Mouse (Mus musculus) WW6 (cell line): Measurements from ENCODE around the gene Stx12.
"Not testable (repeated sequence)": the region's sequence is repeated elsewhere in the genome, so short reads cannot be mapped to it uniquely, and the experiment has no call there.

Experiments
- DNase-seq: peaks from one replicate; pipeline ENCODE4 v3.0.0-alpha.2; 2013; ENCODE audit warnings: low read depth, low spot score

Gene Stx12

DNA sequence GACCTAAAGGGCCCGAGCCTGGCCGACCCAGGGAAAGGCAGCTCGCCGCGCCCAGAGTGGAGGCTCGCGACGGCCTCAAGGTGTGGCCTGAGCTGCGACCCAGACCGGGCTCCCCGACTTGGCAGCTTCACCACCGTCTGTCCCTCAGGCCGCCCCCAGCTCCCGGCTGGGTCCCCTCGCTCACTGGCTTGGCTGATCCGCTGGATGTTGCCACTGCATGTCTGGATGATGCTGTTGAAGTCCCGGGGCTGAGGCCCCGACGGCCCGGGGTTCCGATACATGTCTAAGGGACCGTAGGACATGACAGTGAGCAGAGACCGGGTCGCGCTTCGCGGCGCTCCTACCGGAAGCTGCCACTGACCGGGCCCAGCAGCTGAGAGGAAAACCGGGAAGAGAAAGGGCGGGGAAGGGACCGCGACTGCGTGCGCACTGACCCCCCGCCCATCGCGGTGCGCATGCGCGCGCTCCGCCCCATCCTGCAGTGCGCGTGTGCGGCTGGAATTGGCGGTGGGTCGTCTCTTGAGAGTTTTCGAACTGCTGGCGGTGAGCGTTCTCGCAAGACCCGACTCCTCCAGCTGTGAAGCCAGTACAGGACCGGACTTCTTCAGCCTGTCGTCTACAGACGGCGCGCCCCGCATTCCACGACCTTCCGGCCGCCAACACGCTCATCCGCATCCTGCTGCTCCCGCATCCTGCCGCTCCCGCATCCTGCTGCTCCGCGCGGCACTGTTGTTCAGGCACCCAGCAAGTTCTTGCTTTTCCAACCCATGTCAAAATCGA is at the start of gene Stx12:
Gene Stx12, minus strand, starts transcription at position 446 of the 780 bp plus-strand sequence.
- peak; percentile 77 for DNase-seq

DNA sequence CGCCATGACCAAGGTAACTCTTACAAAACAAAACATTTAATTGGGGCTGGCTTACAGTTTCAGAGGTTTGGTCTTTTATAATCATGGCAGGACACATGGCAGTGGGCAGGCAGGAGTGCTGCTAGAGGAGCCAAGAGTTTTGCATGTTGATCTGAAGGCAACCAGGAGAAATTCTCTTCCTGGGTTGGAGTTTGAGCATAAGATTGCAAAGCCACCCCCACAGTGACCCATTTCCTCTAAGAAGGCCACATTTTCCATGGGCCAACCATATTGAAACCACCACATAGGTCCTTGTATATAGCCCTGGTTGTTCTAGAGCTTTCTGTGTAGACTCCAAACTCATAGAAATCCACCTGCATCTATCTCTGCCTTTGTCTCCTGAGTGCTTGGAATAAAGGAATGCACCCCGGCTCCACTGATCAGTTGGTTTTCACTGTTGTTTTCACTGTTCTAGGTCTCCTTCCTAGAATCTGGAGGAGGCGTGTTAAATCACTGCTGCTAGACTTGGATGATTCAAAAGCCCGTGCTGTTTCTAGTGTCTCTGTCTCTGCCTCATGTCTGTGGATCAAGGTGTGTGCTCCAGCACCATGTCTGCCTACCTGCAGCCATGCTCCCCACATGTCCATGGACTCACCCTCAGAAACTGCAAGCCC is 48.6 kb upstream of the Stx12 start:
- DNase-seq, result no peak

GRCm38 (mm10) chr4:132930784-132931183 is 46.5 kb upstream of the Stx12 start:
- DNase-seq, result no peak

GRCm38 (mm10) chr4:132926520-132926919 is 42.2 kb upstream of the Stx12 start:
- DNase-seq, result not testable (repeated sequence)

GRCm38 (mm10) chr4:132922558-132923008 is 38.3 kb upstream of the Stx12 start, which contains the start of gene Fam76a:
Gene Fam76a, minus strand, starts transcription at chr4:132922558.
- peak; percentile 99 for DNase-seq

DNA sequence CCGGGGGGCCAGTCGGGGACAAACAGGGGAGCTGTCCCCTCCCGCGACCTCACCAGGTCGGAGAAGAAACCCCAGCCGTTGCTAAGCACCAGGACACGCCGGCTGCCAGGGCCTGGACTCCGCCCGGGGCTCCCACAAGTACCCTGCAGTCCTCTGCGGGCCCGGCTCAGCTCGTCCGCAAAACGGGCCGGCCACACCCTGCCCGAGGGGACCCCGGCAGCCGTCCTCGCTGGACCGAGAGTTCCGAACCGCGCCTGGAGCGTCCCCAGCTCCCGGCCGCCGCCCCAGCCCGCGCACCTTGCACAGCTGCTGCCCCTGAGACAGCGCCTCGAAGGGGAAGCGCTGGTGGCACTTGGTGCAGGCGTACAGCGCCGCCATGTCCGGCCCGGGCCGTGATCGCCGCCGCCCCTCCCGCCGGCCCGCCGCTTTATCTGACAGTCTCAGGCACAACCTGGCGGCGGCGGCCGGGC is 37.8 kb upstream of the Stx12 start:
- DNase-seq, result no peak

GRCm38 (mm10) chr4:132921488-132921887 is 37.2 kb upstream of the Stx12 start:
- DNase-seq, result no peak

- no peak for DNase-seq
These were observed 35.9 kb upstream of the Stx12 start for GRCm38 (mm10) chr4:132920171-132920570.

DNA sequence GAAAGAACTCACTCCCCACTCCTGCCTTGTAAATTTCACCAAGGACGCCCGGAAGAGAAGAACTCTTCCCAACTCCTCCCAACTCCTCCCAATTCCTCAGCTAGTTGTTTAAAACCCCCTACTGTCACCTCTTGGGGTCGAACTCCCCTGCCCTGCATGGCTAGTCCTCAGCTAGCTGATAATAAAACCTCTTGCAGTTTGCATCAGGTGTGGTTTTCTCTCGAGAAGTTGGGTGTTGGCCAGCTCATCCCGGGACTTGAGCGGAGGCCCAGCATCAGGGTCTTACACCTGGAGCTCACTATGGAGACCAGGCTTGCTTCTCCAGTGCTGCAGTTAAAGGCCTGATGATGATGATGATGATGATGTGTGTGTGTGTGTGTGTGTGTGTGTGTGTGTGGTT is 34.2 kb upstream of the Stx12 start:
- DNase-seq, result not testable (repeated sequence)

DNA sequence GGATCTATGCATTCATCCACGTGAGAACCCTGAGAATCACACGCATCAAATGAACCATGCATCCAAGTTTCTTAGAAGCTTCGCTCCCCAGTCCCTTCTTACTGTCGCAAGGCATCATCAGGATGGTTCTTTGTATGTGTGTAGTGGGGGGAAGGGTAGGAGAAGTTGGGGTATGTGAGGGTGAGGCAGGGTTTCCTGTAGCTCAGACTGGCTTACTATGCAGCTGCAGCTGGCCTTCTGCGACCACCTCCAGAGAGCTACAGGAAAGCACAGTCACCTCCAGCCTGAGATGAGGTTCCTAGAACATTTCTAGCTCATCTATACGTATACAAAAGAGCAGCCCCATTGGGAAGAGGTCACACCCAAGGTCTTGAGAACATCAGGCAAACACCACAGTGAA is 27.8 kb upstream of the Stx12 start:
- no peak for DNase-seq

DNA sequence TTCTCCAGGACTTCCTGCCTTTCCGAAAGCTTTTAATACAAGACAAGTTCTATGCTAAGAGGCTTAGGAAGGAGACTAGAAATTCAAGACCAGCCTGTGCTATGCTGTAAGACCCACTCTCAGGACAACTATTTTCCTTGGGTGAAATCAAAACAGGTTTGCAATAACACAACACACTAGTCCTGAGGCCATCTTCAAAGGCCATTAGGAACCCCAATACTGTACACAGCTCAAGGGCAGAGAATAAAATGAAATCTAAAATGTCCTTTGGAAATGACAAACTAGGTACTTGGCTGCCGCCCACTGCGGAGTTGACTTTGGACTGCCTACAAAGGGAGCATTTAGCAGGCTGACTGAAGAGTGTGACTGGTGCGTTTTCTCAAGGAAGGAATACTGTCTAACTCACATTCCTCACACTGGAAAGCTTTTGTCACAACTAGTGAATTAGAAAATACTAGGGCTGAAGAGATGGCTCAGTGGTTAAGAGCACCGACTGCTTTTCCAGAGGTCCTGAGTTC is 21.6 kb upstream of the Stx12 start:
- DNase-seq, result no peak

DNA sequence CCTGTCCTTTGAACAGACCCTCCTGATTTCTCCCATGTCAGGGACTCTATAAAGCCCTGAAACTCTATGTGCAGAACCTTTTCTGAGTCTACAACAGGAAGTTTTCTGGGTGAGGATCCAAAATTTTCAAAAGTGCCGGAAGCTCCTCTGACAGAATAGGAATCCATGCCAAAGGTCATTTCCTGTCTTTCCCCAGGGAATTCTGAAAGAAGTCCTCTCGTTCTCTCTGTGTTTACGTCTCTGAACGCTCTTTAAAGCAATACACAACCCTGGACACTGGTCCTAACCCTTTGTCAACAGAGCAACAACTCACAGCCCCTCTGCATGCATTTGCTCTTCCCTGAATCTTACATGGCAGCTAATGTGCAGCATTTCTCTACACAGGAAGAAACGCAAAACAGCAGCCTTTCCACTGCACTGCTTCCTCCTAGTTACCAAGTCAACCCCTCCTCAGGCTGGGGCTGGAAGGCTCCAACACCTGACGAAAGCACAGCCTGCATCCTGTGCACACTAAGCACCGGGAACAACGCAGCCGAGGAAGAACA is 20.5 kb upstream of the Stx12 start:
- DNase-seq, result no peak

DNA sequence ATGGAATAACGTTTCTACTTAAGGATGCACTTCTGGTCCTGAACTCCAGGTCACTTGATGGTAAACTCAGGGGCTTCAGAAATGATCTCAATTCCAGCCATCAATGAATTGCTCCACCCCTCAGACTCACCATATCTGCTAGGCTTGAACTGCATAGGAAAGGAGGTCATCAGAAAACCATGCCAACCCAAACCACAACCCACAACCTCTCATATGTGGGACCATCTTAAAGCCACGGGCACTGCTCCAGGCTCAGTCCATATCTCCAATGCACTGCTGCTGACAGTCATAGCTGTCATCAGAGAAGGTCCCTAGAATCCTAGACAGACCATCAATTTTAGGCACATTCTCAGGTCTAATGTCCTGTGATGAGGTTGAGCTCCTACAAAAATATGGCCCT is 19.8 kb upstream of the Stx12 start:
- no peak for DNase-seq

GRCm38 (mm10) chr4:132898197-132898596 is 13.9 kb upstream of the Stx12 start:
- DNase-seq, result no peak

- DNase-seq, result no peak
These were observed 10.1 kb upstream of the Stx12 start for GRCm38 (mm10) chr4:132894402-132894801.

DNA sequence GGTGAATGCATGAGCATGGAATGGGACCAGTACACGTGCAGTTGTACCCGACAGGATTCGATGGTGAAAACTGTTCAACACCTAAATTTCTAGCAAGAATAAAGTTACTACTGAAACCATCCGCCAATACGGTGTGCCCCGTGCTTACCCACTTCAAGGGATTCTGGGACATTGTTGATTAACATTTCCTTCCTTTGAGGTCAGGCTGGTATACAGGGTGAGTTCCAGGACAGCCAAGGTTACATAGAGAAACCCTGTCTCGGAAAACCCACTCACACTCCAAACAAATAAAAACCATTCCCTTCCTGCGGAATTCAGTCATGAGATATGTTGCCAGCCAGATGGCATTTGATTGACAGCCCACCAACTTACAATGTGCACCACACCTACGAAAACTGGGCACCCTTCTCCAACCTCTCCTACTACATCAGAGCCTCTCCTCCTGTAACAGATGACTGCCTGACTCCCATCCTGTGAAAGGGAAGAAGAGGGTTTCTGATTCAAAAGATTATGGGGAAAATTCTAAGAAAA is 600 bp upstream of the Stx12 start:
- DNase-seq, result no peak

DNA sequence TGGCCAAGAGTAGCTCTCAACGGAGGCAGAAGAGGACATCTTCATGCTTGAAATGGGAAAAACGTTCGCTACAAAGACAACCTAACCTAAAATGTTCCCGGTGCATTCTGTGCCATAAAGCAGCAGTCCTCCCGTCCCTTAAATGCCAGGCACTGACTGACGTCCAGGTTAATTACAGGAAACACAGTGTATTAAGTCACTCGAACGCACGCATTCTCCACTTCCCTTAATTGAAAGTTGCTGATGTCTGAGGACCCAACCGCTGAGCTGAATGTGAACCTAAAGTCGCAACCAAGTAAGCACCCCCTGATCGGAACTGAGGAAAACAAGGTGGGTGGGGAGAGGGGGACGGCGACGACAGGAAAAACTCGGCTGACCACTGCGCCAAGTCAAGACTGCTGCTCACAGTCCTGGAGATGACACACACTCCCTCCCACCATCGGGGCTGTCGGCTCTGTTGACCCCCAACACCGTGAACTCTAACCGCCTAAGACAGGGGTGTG is 697 bp downstream of the Stx12 start:
- DNase-seq, result no peak

DNA sequence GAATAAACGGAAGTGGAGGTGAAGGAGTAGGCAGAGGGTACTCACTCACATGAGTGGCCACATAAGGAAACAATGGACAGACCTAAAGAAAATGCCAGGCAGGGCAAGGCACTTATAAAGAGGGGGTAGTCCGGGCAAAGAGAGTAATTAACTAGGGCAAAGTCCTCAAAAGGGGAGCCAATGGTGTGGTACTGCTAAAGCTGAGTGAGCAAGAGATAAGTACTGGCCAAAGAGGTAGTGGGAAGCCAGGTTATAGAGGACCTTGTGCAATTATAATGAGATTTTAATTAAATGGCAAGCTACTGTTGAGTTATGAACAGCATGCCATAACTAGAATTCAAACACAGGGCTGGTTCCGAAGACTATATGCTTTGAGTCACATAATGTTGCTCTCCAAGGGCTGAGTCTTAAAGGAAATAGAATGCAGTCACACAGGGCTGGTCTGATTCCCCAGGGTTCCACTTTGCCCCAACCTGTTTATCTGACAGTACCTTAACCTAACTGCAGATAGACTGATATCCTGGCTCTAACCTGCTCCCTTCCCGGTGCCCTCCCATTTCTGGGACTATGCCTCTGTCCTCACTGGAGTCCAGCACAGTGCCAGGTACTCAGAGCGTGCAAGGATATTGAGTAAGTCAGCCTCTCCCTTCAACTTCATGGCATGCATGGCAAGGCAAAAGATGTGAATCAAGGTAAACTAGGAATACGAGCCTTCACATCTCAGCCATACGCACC is 9.8 kb downstream of the Stx12 start:
- no peak for DNase-seq

DNA sequence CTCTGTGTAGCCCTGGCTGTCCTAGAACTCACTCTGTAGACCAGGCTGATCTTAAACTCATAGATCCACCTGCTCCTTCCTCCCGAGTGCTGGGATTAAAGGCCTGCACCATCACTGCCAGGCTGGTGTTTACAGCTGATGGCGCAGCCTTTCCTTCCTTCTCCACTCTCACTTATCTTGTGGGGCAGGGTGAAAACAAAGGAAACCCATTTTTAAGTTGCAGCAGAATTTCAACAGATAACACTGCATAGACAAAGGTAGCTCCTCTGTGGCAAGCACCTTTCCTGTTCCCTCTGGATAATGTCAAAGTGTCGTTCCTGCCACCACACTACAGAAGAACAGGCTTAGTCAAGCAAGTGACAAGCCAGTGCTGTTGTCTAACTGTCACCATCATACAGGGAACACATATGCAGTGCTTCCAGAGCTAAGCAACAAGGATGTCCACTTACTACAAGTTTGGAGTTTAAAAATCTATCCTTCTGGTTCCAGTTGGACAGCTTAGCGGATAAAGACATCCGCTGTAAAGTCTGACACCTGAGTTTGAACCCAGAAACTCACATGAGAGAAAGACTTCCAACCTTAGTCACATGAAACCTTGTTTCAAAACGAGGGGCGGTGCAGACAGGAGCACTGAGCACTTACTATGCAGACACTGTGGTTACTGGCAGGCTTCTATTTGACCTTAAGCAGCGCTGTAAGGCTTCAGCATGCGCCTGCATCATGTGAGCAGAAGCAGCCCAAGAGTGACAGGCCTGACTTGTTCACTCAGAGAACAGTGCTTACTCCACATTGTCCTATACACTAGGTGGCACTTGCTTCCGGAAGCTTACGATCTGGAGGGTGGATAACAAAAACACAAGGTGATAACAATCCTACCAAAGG is 10.6 kb downstream of the Stx12 start:
- no peak for DNase-seq

- DNase-seq, result no peak
These were observed 13.2 kb downstream of the Stx12 start for GRCm38 (mm10) chr4:132871116-132871515.
